Mouse (Mus musculus): ENCODE measurements around the gene Rassf3. TPM values are rescaled to one million over a fixed set of nuclear protein-coding genes. Genes with fewer than 3 reads are reported as not detected.

Gene Rassf3
- total and polyA plus RNA-seq, 3 experiments = 4.0 to 9.0 (median 7.3) TPM

GRCm38 (mm10) chr10:121461404-121462161 is 14.6 kb downstream of the Rassf3 start:
- H3K36me3 ChIP-seq (replicated peaks in 1 of 2; ENCODE audit: control insufficient read depth in 1 of 2, insufficient read depth in 1 of 2, low read length in 1 of 2) = peaks cover 8 to 19% of the 10 kb centered on the region in 2 experiments
- no peaks in the 10 kb centered on the region for H3K9me3 ChIP-seq (replicated peaks; ENCODE audit: low read length)
- no peak overlapping the region for H3K27ac ChIP-seq (ENCODE audit: insufficient read depth, low read depth)
- peaks cover 6% of the 10 kb centered on the region for H3K79me2 ChIP-seq (replicated peaks; ENCODE audit: control insufficient read depth, extremely low read depth, insufficient read depth, poor library complexity, severe bottlenecking)
- no peaks in the 10 kb centered on the region for H3K27me3 ChIP-seq (replicated peaks)
- peaks cover 13 to 42% of the 10 kb centered on the region in 2 experiments for H3K4me1 ChIP-seq (ENCODE audit: control insufficient read depth in 1 of 2, insufficient read depth in 2 of 2)
- dilution Hi-C loops (cut with MboI; ENCODE audit: extremely low pct_ligation_motif_present, extremely low pct_unique_long_range_greater_than_20kb, low sequenced_read_pairs) = no loop called here
- no peak for DNase-seq (ENCODE audit: extremely low read depth)
- TF ChIP-seq ELF1 (IDR thresholded peaks at IDR 0.05; ENCODE audit: low read depth, low read length) (no peak), HCFC1 (IDR thresholded peaks at IDR 0.05; ENCODE audit: low read depth, low read length) (no peak)
- H3K9ac ChIP-seq (ENCODE audit: insufficient read depth, low read depth) = no peak overlapping the region
- no peak overlapping the region for H3K4me3 ChIP-seq (replicated peaks in 1 of 3; ENCODE audit: low read depth in 2 of 3, low read length in 2 of 3, poor library complexity in 1 of 3)
- no peak overlapping the region for H3K4me2 ChIP-seq (ENCODE audit: insufficient read depth, low read depth, poor library complexity, severe bottlenecking)
- in situ Hi-C loops (cut with MboI; ENCODE audit: low pct_ligation_motif_present, low pct_unique_long_range_greater_than_20kb, low sequenced_read_pairs) = no loop called here

- dilution Hi-C loops (cut with MboI; ENCODE audit: extremely low pct_ligation_motif_present, extremely low pct_unique_long_range_greater_than_20kb, low sequenced_read_pairs) (no loop called here), in situ Hi-C loops (cut with MboI; ENCODE audit: low pct_ligation_motif_present, low pct_unique_long_range_greater_than_20kb, low sequenced_read_pairs) (no loop called here)
- Histone ChIP-seq H3K27ac (ENCODE audit: insufficient read depth, low read depth) (no peak overlapping the region), H3K36me3 (replicated peaks in 1 of 2; ENCODE audit: control insufficient read depth in 1 of 2, insufficient read depth in 1 of 2, low read length in 1 of 2) (peaks cover 7 to 21% of the 10 kb centered on the region in 2 experiments), H3K79me2 (replicated peaks; ENCODE audit: control insufficient read depth, extremely low read depth, insufficient read depth, poor library complexity, severe bottlenecking) (peaks cover 6% of the 10 kb centered on the region), H3K9me3 (replicated peaks; ENCODE audit: low read length) (no peaks in the 10 kb centered on the region), H3K27me3 (replicated peaks) (no peaks in the 10 kb centered on the region), H3K4me2 (ENCODE audit: insufficient read depth, low read depth, poor library complexity, severe bottlenecking) (no peak overlapping the region), H3K4me1 (ENCODE audit: control insufficient read depth in 1 of 2, insufficient read depth in 2 of 2) (peaks cover 18 to 58% of the 10 kb centered on the region in 2 experiments), H3K4me3 (replicated peaks in 1 of 3; ENCODE audit: low read depth in 2 of 3, low read length in 2 of 3, poor library complexity in 1 of 3) (no peak overlapping the region), H3K9ac (ENCODE audit: insufficient read depth, low read depth) (no peak overlapping the region)
- TF ChIP-seq SMC3 (IDR thresholded peaks at IDR 0.05; ENCODE audit: low read depth, low read length) (no peak), SIN3A (IDR thresholded peaks at IDR 0.05; ENCODE audit: low read length) (no peak), ZC3H11A (IDR thresholded peaks at IDR 0.05; ENCODE audit: low read depth, low read length) (no peak), UBTF (IDR thresholded peaks at IDR 0.05; ENCODE audit: low read depth, low read length) (no peak)
- DNase-seq (ENCODE audit: extremely low read depth) = no peak
These were observed 16.9 kb downstream of the Rassf3 start for GRCm38 (mm10) chr10:121459124-121459853.

- peaks cover 6% of the 10 kb centered on the region for H3K79me2 ChIP-seq (replicated peaks; ENCODE audit: control insufficient read depth, extremely low read depth, insufficient read depth, poor library complexity, severe bottlenecking)
- no peak for TF ChIP-seq JUND (conservative IDR thresholded peaks at IDR 0.05; ENCODE audit: low read depth, low read length)
- peaks cover 14 to 63% of the 10 kb centered on the region in 2 experiments for H3K4me1 ChIP-seq (ENCODE audit: control insufficient read depth in 1 of 2, insufficient read depth in 2 of 2)
- H3K4me2 ChIP-seq (ENCODE audit: insufficient read depth, low read depth, poor library complexity, severe bottlenecking) = no peak overlapping the region
- H3K27me3 ChIP-seq (replicated peaks) = no peaks in the 10 kb centered on the region
- H3K9ac ChIP-seq (ENCODE audit: insufficient read depth, low read depth) = no peak overlapping the region
- no peaks in the 10 kb centered on the region for H3K9me3 ChIP-seq (replicated peaks; ENCODE audit: low read length)
- peaks cover 4 to 14% of the 10 kb centered on the region in 2 experiments for H3K36me3 ChIP-seq (replicated peaks in 1 of 2; ENCODE audit: control insufficient read depth in 1 of 2, insufficient read depth in 1 of 2, low read length in 1 of 2)
- H3K27ac ChIP-seq (ENCODE audit: insufficient read depth, low read depth) = no peak overlapping the region
- H3K4me3 ChIP-seq (replicated peaks in 1 of 3; ENCODE audit: low read depth in 2 of 3, low read length in 2 of 3, poor library complexity in 1 of 3) = no peak overlapping the region
- in situ Hi-C loops (cut with MboI; ENCODE audit: low pct_ligation_motif_present, low pct_unique_long_range_greater_than_20kb, low sequenced_read_pairs) (no loop called here), dilution Hi-C loops (cut with MboI; ENCODE audit: extremely low pct_ligation_motif_present, extremely low pct_unique_long_range_greater_than_20kb, low sequenced_read_pairs) (no loop called here)
- DNase-seq (ENCODE audit: extremely low read depth) = no peak
These were observed 17.7 kb downstream of the Rassf3 start for GRCm38 (mm10) chr10:121458408-121458807.

All from CH12.LX (cell line).